Mouse (Mus musculus) ES-CJ7 (cell line): ENCODE results near the gene Yipf2.
"Not testable (repeated sequence)": the region's sequence is repeated elsewhere in the genome, so short reads cannot be mapped to it uniquely, and the experiment has no call there.

Experiments
- DNase-seq: peaks from one replicate; pipeline ENCODE4 v3.0.0; 2011; ENCODE audit warnings: low read depth, low spot score

The Yipf2 gene

DNA sequence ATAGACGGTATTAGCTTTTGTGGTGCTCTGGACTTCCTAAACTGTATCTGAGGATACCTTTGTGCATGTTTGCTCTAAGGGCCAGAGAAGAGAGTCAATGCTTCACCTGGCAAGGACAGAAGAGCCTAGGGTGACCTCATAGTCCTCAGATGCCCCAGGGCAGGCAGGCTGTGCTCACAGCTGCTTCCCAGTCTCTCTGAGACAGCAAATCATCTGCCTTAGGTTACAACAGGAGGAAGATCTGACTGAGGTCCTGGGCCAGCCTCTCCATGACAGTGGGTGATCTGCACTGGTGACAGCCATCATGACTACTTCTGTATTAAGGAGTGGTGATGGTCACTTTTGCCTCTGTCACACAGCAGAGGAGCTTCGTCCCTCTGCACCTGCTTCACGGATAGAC lies 33.5 kb downstream of the Yipf2 start:
- DNase-seq, result no peak

DNA sequence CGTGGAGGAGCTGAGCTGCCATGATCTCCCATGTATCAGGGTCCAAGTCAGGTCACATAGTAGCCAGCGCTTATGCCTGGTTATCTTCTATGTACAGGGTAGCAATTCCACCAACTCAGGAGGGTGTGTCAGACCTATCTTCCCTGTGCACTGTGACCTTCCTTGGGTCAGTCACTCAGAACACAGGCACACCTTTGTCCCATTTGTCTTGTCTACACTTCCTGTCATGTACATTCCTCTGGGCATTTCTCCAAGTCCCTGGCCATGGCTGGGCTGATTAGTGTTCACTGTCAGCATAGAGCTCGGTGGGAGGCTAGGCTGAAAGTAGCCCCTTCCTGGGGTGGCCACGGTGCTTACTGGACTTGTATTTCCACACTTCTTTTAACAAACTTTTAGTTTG lies 34.3 kb downstream of the Yipf2 start:
- DNase-seq, result no peak

DNA sequence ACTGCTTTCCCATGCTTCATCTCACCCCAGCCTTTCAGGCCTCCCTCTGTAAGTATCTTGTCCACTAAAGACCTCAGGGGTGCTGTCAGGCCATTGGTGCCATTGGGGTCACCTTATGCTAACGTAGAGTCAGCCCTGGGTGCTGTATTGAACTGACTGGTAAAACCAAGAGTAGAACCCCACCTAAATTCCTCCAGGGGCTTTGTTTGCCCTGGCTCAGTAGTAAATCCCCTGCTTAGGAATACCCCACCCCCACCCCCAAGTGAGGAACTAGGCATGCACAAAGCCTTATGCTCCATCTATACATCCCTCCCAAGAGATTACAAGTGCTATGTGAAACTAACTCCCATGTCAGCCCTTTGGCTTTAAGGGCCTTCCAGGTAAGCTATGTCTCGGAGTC lies 35.1 kb downstream of the Yipf2 start:
- DNase-seq, result peak; percentile 76

DNA sequence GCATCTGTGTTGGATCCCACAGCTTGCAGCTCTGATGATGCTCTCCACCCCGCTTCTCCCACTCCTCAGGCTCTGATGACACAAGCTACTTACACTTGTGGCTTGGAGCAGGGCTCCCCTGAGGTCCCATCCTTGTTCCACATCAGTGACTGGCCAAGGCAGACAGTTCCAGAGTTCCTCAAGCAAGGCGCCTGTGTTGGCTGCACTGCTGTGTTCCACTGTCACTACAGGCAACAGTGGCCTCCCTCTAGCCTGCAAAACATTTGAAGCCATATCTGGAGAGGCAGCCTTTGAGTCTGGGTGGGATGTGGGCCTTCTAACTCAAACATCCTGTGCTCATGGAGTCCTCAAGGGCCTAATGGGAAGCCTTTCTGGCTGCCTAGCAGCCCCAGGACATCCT lies 35.6 kb downstream of the Yipf2 start:
- DNase-seq, result no peak

DNA sequence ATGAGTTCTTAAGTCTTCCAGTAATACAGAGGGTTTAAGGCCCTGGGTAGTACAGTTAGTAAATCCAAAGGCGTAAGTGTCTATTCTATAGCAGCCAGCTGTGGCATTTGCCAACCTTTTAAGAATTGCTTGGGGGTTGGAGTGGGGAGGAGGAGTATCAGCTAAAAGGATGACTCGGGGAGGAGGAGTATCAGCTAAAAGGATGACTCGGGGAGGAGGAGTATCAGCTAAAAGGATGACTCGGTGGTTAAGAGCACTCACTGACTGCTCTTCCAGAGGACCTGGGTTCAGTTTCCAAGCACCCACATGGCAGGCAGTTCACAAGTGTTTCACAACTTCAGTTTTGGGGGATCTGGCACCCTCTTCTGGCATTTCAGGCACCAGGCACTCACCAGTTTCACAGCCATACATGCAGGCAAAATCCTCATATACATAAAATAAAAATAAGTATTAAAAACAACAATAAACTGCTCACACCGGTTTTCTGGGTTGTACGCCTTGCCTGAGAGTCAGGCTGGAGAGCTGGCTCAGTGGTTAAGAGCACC lies 37.4 kb downstream of the Yipf2 start:
- no peak for DNase-seq

DNA sequence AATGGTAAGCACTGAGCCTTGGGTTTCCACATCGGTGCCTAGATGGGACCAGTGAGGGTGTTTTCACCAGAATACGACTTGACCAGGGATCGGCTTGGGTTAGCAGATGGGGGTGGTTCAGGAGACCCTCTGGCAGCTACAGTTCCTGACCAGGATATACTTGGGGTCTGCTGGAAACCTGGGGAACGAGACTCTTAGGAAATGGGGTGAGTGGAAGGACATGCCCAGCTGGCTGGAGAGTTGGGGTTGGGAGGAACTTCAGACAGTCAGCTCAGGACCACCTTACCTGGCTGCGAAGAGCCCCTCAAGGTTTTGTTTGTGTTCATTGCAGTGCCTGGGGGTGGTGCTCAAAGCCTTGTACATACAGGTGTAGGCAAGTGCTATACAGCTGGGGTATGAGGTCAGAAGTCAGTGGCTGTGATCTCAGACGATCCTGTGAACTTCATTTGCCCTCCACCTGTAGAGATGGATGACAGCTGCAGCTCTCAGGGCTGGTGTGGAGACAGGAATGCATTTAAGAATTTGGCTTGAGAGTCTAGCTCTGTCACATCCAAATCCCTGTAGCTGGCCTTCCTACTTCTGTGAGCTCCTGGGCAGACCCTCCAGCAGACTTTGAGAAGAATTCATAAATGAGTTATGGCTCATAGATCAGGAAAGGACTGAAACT lies 38.9 kb downstream of the Yipf2 start:
- DNase-seq, result no peak

DNA sequence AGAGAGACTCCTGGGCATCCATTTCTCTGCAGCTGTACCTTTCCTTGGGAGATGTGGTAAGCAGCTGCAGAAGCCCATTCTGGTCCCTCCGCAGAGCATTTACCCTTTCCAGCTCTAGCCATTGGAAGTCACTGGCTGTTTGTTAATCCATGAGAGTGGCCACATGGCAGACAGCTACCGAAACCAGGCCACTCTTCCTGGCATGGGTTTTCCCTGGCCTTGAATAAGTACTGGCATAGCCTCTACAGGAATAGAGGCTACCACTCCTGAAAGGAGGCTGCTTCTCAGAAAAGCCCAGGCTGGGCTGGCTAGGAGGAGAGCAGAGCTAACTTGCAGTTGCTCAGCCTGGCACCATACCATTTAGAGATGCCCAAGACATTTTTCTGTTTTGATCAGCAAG lies 41.6 kb downstream of the Yipf2 start:
- DNase-seq, result no peak

DNA sequence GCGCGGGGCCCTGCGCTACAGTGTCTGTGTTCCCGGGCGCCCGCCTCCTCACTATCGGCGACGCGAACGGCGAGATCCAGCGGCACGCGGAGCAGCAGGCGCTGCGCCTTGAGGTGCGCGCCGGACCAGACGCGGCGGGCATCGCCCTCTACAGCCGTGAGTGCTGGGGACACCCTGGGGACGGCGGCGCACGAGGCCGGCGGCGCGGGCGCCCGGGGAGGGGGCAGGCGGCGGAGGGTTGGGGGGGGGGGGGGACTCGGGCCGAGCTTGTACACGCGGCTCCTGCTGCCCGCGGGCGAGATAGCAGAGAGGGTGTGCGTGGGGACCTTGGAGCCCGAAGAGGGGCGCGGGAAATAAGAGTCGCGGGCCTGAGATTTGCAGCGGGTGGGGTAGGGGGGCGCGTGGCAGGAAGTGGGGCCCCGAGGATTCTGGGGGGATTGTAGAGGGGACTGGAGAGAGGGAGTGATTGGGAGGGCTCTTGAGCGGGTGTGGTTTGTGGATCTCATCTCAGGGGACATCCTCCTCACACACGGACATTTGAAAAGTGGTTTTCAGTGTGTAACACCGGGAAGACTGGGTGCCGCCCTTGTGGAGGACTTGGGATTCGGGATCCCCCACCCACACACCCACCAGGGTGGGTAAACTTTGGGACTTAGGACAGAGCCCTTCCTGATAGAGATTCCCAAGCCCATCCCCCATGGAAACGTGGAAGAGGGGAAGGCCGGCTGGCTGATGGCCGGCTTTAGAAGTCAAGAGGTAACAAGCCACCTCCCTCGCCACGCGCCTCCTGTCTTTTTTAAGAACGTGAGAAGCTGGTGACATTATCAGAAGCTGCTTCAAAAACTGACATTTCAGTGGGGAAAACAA lies 45.3 kb downstream of the Yipf2 start:
- peak; percentile 62 for DNase-seq

DNA sequence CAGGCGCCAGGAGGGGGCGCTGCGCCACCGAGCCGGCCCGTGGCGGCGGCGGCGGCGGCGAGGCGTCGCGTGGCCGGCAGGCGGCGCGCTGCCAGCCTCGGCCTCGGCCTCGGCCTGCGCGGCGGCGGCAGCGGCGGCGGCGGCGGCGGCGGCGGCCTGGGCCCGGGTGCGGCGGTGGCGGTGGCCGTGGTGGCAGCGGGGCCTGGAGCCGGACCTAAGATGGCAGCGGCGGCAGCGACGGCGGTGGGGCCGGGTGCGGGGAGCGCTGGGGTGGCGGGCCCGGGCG lies 45.9 kb downstream of the Yipf2 start, which contains the start of gene Carm1:
Gene Carm1 (plus strand): TSS at position 106 of the 286 bp plus-strand sequence.
- no peak for DNase-seq

DNA sequence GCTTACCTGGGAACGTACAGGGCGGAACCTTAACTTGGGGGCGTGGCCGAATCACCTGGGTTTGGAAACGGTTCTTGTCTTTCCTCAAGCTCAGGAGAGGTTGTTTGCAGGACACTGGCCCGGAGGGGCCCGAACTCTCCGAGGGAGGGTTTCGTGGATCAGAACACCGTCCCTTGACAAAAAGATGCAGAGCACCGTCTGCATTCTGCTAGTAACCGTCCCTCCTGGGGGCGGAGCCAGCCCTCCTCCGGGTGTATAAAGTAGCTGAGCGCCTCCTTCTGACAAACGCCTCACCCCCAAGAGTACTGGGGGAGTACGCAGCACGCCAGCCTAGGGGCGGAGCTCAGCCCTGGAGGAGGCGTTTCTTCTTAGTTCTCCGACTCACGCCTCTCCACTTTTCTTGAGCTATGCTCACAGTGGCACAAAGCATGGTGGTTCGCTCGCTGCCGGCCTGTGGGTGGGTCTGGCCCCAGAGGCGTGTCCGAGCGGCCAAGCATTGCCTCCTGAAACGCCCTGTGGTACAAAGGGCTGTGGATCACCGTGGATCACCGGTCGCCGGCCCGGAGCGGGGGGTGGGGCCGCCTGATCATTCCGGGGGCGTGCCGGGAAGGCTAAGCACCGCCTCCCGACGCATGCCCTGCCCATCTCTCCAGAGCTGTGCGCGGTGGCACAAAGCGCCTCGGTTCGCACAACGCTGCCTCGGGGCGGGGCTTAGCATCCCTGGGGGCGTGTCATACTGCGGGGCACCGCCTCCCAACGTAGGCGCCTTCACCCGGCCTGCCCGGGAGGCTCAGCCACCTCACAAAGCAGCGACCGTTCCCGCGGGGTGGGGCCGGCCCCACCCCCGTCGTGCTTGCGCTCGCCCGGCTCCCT lies 46.5 kb downstream of the Yipf2 start:
- peak; percentile 98 for DNase-seq

DNA sequence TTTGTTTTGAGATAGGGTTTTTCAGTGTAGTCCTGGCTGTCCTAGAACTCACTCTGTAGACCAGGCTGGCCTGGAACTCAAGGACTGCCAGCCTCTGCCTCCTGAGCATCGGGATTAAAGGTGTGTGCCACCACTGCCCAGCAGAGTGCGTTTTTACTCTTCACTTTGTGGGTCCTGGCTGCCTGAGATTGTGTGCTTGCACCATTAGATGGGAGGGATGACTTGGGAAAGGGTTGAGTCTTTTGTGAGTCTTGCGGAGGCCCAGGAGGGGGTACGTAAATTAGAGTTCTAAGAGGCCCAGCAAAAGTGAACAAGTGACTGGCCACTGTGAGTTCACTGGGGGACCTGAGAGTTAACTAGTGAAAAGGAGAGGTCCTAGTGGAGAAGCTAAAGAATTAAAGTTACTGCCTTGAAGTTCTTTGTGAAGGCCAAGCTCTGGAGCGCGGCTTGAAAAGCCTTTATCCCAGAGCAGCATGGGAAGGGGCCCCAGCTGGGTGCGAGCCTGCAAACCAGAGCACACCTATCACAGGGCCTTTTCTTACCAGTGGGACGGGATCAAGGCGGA lies 47.2 kb downstream of the Yipf2 start:
- peak; percentile 96 for DNase-seq

DNA sequence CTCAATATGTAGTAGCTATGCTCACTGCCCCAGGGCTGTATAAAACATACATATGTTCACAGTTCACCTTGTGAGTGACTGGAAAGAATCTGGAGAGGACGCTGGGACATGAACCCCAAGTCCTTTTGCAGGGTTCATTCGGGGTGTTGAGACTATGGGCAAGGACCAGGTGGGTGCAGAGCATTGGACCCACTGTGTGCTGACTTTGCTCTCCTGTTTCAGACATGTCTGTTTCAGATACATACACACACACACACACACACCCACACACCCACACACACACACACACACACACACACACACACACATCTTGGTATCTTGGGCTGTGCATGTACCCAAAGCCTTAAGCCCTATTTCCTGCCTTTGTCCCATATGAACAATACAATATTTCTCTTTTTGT lies 50.6 kb downstream of the Yipf2 start:
- DNase-seq, result not testable (repeated sequence)

DNA sequence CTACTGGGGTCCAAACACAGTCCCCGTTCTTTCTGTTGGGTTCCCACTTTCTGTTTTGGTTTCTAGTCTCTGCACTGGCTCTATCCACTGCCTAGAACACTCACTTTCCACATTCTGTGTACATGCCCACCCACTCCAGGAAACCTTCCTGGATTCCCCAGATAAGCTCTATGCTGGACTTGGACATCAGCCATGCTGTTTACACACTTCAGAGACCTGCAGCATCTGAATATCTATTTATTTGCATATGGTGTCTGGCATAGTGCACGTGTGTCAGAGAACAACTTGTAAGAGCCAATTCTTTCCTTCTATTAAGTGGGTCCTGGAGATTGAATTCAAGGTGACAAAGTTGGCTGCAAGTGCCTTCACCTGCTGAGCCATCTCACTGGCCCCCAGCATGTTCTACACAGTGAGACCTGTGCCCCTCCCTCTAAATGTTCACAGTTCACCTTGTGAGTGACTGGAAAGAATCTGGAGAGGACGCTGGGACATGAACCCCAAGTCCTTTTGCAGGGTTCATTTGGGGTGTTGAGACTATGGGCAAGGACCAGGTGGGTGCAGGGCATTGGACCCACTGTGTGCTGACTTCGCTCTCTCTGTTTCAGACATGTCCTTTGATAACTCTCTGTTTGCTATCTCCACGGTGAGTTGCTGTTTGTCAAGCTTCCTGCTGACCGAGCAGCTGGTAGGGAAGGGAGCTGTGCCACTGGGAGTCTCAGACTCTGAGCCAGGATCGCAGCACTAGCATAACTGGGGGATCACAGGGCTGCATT lies 52.5 kb downstream of the Yipf2 start:
- DNase-seq, result no peak
